10 mouse cellular contexts compared by ENCODE assay signal in genomic region chr2:105659926-105660873, GRCm38 (mm10). TPM values are rescaled to one million over a fixed set of nuclear protein-coding genes. Genes with fewer than 3 reads are reported as not detected.
DNase-seq lines count a peak whose midpoint lies in the region; ATAC-seq lines count a peak whose summit lies in the region.
"Had no signal": no experiment of that assay in that cellular context is flagged by ENCODE, and none has a peak within 500 bp of the region (broad histone marks: within the 10 kb centered on the region; RNA-seq: fewer than 3 reads in every experiment).

No protein-coding gene starts in this region.

- under 1% methylated on average over 41 of the region's 41 CpGs for WGBS in heart, embryonic 10.5 days
- under 1% methylated on average over 41 of the region's 41 CpGs for WGBS in forebrain, embryonic 11.5 days
- WGBS in midbrain, embryonic 10.5 days = 1% methylated on average over 41 of the region's 41 CpGs
- 1% methylated on average over 41 of the region's 41 CpGs for WGBS in intestine, embryonic 15.5 days

- no peaks in the 10 kb centered on the region for H3K36me3 ChIP-seq in heart, embryonic 10.5 days
- H3K36me3 ChIP-seq in forebrain, embryonic 11.5 days (ENCODE audit: control insufficient read depth, insufficient read depth, low read length) = no peaks in the 10 kb centered on the region
- no peaks in the 10 kb centered on the region for H3K36me3 ChIP-seq in midbrain, embryonic 10.5 days
- no peaks in the 10 kb centered on the region for H3K36me3 ChIP-seq in intestine, embryonic 15.5 days

- H3K9ac ChIP-seq in forebrain, embryonic 11.5 days (ENCODE audit: low read length) = peak overlapping the region; percentile 39
- no peak overlapping the region for H3K9ac ChIP-seq in intestine, embryonic 15.5 days
- H3K9ac ChIP-seq: liver, postnatal 0 days had no signal

- H3K27me3 ChIP-seq in heart, embryonic 10.5 days (ENCODE audit: insufficient read depth, poor library complexity, severe bottlenecking) = peaks cover 99% of the 10 kb centered on the region
- peaks cover 48% of the 10 kb centered on the region for H3K27me3 ChIP-seq in forebrain, embryonic 11.5 days (ENCODE audit: control insufficient read depth, insufficient read depth, low read length)
- peaks cover 100% of the 10 kb centered on the region for H3K27me3 ChIP-seq in midbrain, embryonic 10.5 days (ENCODE audit: low read depth, poor library complexity, severe bottlenecking)
- peaks cover 88% of the 10 kb centered on the region for H3K27me3 ChIP-seq in intestine, embryonic 15.5 days (replicated peaks)

- peaks cover 24% of the 10 kb centered on the region; the same call in 1 of the 2 replicates for H3K4me1 ChIP-seq in heart, embryonic 10.5 days
- H3K4me1 ChIP-seq in forebrain, embryonic 11.5 days (replicated peaks; ENCODE audit: control insufficient read depth, insufficient read depth, low read length) = peaks cover 13% of the 10 kb centered on the region
- H3K4me1 ChIP-seq in midbrain, embryonic 10.5 days = peaks cover 35% of the 10 kb centered on the region
- peaks cover 7% of the 10 kb centered on the region; the same call in 1 of the 2 replicates for H3K4me1 ChIP-seq in intestine, embryonic 15.5 days (replicated peaks)

- intact Hi-C loops in heart, postnatal 25 days (cut with DNase I) = no loop called here

- peak; percentile 76 for ATAC-seq in forebrain, embryonic 11.5 days (replicated peaks; ENCODE audit: low FRiP score)
- ATAC-seq in intestine, embryonic 15.5 days = no peak
- ATAC-seq: liver, postnatal 0 days had no signal

- H3K4me3 ChIP-seq in heart, embryonic 10.5 days = peak overlapping the region; percentile 47
- peak overlapping the region; percentile 19 for H3K4me3 ChIP-seq in forebrain, embryonic 11.5 days (ENCODE audit: low read depth, low read length)
- H3K4me3 ChIP-seq in midbrain, embryonic 10.5 days = peak overlapping the region; percentile 40
- H3K4me3 ChIP-seq in intestine, embryonic 15.5 days (replicated peaks) = no peak overlapping the region

- H3K9me3 ChIP-seq in heart, embryonic 10.5 days = no peaks in the 10 kb centered on the region
- no peaks in the 10 kb centered on the region for H3K9me3 ChIP-seq in forebrain, embryonic 11.5 days (ENCODE audit: control insufficient read depth, low read length)
- H3K9me3 ChIP-seq in midbrain, embryonic 10.5 days (replicated peaks) = no peaks in the 10 kb centered on the region
- H3K9me3 ChIP-seq in intestine, embryonic 15.5 days = no peaks in the 10 kb centered on the region

- H3K4me2 ChIP-seq in forebrain, embryonic 11.5 days (ENCODE audit: low read depth, low read length, severe bottlenecking) = peak overlapping the region; percentile 54
- no peak overlapping the region for H3K4me2 ChIP-seq in intestine, embryonic 15.5 days (replicated peaks)

- H3K27ac ChIP-seq in heart, embryonic 10.5 days = no peak overlapping the region
- H3K27ac ChIP-seq in forebrain, embryonic 11.5 days (ENCODE audit: low read depth, low read length) = no peak overlapping the region
- peak overlapping the region; percentile 53 for H3K27ac ChIP-seq in midbrain, embryonic 10.5 days (replicated peaks)
- no peak overlapping the region for H3K27ac ChIP-seq in intestine, embryonic 15.5 days

- no peak for DNase-seq in heart, embryonic 10.5 days (ENCODE audit: low spot score)
- no peak for DNase-seq in heart, postnatal 25 days (ENCODE audit: low spot score)
- DNase-seq in Muller cell, postnatal 12 days (ENCODE audit: inconsistent ontology term) = peak; percentile 92
- peak; percentile 67 for DNase-seq in forebrain, embryonic 11.5 days (ENCODE audit: low spot score)
- DNase-seq in midbrain, embryonic 10.5 days (ENCODE audit: low spot score) = peak; percentile 58
- DNase-seq in layer of hippocampus, adult 8-10 months (ENCODE audit: low spot score in 2 of 2) = no peak
- DNase-seq in frontal cortex, adult 2 months (ENCODE audit: extremely low spot score in 1 of 2, low spot score in 1 of 2) = no peak
- DNase-seq: adrenal gland, postnatal 25 days; liver, postnatal 0 days had no signal

RNA-seq across cellular contexts. Expression of gene Pax6, which starts 8.5 kb away (rescaled TPM):
- polyA plus RNA-seq in heart, embryonic 10.5 days (2016; fragmentation: Nextera tagmentation; extraction: Ambion mirVana) = 0.28 and 0.54 TPM in 2 replicates
- not detected for total RNA-seq in heart, postnatal 25 days (2021)
- polyA plus RNA-seq in forebrain, embryonic 11.5 days (2014; fragmentation: Nextera tagmentation; extraction: Ambion mirVana) = 97.2 and 103 TPM in 2 replicates
- 39.0 and 40.1 TPM in 2 replicates for polyA plus RNA-seq in midbrain, embryonic 10.5 days (2016; fragmentation: Nextera tagmentation; extraction: Ambion mirVana)
- total RNA-seq in layer of hippocampus, adult 8-10 months (2022) = 10 to 100 TPM; 12.5 to 17.6 (median 12.8) TPM
- polyA plus RNA-seq in intestine, embryonic 15.5 days (2015; fragmentation: Nextera tagmentation; extraction: Ambion mirVana) = 2.3 and 2.8 TPM in 2 replicates
- polyA plus RNA-seq in frontal cortex, adult 2 months (2012; rRNA removed) = 40.3 and 47.5 TPM in 2 replicates
- total RNA-seq: adrenal gland, postnatal 25 days had no signal
- polyA plus RNA-seq: liver, postnatal 0 days had no signal

Comparison
In these comparisons a context has a peak if more than half of its experiments do, and no peak if none do; other contexts are left out.
1. DNase-seq: peak in Muller cell, postnatal 12 days (single experiment), forebrain, embryonic 11.5 days (single experiment) and midbrain, embryonic 10.5 days (single experiment); none in heart, embryonic 10.5 days (single experiment), heart, postnatal 25 days (single experiment), layer of hippocampus, adult 8-10 months (0 of 2) and frontal cortex, adult 2 months (0 of 2).
2. RNA of gene Pax6, which starts 8.5 kb away (polyA plus RNA-seq): 97.2 to 103 TPM in forebrain, embryonic 11.5 days, 40.3 to 47.5 TPM in frontal cortex, adult 2 months and 39.0 to 40.1 TPM in midbrain, embryonic 10.5 days; 2.3 to 2.8 TPM in intestine, embryonic 15.5 days and 0.28 to 0.54 TPM in heart, embryonic 10.5 days; every median in the first group is over 10 times any median in the second.